Mouse (Mus musculus): ENCODE data around the gene Olfr711.
"Not testable (repeated sequence)": the region's sequence is repeated elsewhere in the genome, so short reads cannot be mapped to it uniquely, and the experiment has no call there.

Olfr711 gene

DNA sequence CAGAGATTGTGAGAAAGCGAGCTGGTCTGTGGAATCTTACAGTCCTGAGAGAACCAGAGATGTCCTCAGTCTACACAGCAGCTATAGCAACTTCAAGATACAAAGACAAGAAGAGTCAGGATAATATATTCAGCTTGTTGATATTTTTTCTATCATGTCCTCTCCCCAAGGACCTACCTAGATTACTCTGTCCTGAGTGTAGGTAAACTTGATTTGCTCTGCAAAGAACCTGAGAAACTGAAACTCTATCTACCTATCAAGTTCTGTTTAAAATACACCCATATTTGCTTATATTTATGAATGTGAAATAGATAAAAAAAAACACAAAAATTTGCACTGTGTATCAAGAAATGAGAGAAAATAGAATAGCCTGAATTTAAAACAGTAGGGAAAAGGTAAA, at the start of gene Olfr711:
TSS of gene Olfr711 (minus strand) at position 101 of the 400 bp plus-strand sequence.
- DNase-seq: no peak

- DNase-seq: no peak
Observed at GRCm38 (mm10) chr7:107005972-107006371, 30.7 kb upstream of the Olfr711 start, which contains the start of gene Olfr2. Olfr2 (minus strand) TSS chr7:107006072.

DNA sequence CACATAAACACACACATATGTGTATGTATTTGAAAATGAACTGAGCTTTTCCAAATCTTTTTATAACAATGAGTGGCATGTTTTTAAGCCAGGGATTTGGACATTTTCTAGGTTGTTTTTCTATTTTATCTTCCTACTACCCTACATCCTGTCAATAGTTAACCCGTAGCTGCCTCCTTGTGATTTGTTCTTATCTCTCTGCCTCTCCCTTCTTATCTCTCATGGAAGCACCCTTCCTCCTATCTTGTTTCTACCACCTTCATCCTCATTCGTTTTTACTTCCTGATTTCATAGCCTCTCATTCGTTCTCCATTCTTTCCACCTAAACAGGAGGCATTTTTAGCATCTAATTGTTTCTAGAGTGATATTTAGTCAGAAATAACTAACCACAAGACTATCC, 28.9 kb upstream of the Olfr711 start:
- DNase-seq: no peak

- DNase-seq: no peak
Observed at GRCm38 (mm10) chr7:107000798-107001197, 25.5 kb upstream of the Olfr711 start.

DNA sequence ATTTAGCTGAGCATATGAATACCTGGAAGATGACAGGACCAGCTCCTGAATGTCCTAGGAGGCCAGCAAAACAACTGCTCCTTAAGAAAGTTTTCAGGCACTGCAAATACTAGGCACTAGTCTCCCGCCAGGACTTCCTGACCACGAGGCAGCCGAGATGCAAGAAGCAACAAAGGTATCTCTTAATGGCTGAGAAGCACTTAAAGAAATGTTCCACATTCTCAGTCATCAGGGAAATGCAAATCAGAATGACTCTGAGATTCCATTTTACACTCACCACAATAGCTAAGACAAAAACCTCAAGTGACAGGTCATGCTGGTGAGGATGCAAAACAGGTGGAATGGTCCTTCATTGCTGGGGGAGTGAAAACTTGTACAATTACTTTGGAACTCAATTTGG, 10.0 kb upstream of the Olfr711 start:
- no peak for DNase-seq

DNA sequence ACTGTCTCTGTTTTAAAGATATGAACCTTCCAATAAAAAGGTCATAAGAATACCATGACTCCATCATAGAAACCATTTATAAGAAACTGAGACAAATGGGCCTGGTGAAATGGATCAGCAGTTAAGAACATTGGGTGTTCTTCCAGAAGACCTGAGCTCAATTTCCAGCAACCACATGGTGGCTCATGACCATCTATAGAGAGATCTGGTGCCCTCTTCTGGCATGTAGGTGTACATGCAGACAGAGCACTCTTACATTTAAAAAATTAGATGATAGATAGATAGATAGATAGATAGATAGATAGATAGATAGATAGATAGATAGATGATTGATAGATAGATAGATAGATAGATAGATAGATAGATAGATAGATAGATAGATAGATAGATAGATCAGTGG, 7.8 kb downstream of the Olfr711 start:
- not testable (repeated sequence) for DNase-seq

DNA sequence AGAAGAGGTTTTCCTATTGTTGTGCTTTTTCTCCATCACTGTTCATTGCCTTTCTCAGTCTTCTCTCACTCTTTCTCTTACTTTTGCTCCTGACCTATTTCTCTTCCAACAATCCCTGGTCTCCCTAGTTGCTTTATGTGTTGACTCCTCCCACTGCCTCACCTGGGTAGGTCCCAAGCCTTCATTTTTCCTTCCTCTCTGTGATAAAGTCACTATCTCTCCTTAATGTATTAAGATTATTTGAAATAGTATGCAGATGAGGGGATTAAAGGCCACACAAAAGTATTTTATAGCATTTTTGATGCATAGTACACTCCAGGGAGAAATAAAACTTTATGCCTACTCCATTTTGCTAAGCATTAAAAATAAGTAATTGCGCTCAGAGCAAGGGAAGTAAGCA, 11.4 kb downstream of the Olfr711 start, which contains the start of gene Olfr6:
TSS of gene Olfr6 (minus strand) at position 101 of the 400 bp plus-strand sequence.
- no peak for DNase-seq

GRCm38 (mm10) chr7:106948212-106948611, 27.0 kb downstream of the Olfr711 start, which contains the start of gene Olfr710:
Olfr710 (minus strand) TSS chr7:106948312.
- DNase-seq: no peak

DNA sequence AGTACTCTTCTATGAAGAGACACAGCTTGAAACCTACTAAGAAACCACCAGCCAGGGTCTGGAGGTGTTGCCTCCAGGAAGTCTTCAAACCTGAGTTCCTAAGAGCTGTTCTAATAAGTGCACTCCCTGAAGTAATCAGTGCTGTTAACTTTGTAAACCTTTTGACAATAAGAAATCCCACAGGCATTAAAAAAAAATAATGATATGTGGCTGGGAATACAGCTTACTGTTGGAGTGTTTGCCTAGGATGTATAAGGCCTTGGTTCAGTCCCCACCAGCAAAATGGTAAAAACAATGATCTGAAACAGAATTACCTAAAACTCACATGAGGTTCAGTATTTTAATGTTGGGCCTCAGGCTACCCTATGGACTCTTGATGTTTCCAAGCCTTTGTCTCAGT, 43.1 kb downstream of the Olfr711 start, which contains the start of gene Olfr709-ps1:
TSS of gene Olfr709-ps1 (minus strand) at position 101 of the 400 bp plus-strand sequence.
- DNase-seq: no peak

- not testable (repeated sequence) for DNase-seq
Observed at GRCm38 (mm10) chr7:106920961-106921360, 54.3 kb downstream of the Olfr711 start.
